Mouse (Mus musculus) E14TG2a.4 (cell line): ENCODE results near the gene Prrg2.

ENCODE experiments used
- CTCF ChIP-seq: conservative IDR thresholded peaks from 2 replicates; pipeline ENCODE4 v1.5.1; 2014; ENCODE audit warnings: low read length
- POU5F1 ChIP-seq: IDR thresholded peaks from 2 replicates; pipeline ENCODE4 v1.6.1; 2014; ENCODE audit warnings: low read length, borderline replicate concordance

DNA sequence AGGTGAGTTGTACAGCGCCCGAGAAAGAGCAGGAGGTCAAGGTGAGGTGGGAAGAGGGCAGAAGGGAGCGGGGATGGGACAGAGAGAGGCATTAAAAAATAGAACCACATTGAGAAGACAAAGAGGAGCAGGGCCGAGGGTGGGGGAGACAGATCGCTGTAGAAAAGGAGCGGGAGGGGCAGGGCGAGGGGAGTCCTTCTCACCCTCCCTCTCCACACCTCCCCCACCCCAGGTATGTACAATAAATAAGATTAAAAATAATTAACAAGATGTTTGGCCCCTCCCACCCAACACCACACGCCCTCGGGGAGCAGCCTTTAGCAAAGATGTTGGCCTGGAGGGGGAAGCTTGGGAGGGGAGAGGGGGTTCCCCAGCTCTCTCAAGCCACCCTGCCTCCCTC, 34.7 kb downstream of the Prrg2 start:
- no peak for TF ChIP-seq CTCF
- TF ChIP-seq POU5F1, result no peak
